Mouse (Mus musculus): ENCODE measurements at regions not wholly inside any gene's neighbourhood (a gene's known extent, or its start where the extent isn't known, plus 50 kb on each side); places are given as distances from the start of the nearest gene placed in this dataset.

GRCm38 (mm10) chr12:117379103-117379850, 137.0 kb upstream of the Rapgef5 start:
- TF ChIP-seq CTCF (IDR thresholded peaks at IDR 0.05; ENCODE audit: low read depth) (no peak), EP300 (IDR thresholded peaks at IDR 0.05; ENCODE audit: low read depth) (no peak)
